Mouse (Mus musculus) forebrain, embryonic 13.5 days (tissue): ENCODE measurements around the gene Spp2. TPM values are rescaled to one million over a fixed set of nuclear protein-coding genes. Genes with fewer than 3 reads are reported as not detected.

ENCODE experiments used
- ATAC-seq: fragments of 200-750 bp; cut with Nextera tagmentation; 2 replicates; pipeline ENCODE4 v1.8.0; 2017
- H3K27ac ChIP-seq: fragments of 300-500 bp; sonication (generic); 2 replicates; pipeline ENCODE4 v1.5.1; 2015; ENCODE audit warnings: inconsistent platforms, mild to moderate bottlenecking, moderate library complexity
- H3K27me3 ChIP-seq: fragments of 300-500 bp; sonication (generic); 2 replicates; pipeline ENCODE4 v1.6.1; 2015; ENCODE audit warnings: mild to moderate bottlenecking, inconsistent platforms
- H3K36me3 ChIP-seq: fragments of 300-500 bp; sonication (generic); 2 replicates; pipeline ENCODE4 v1.6.1; 2015; ENCODE audit warnings: mild to moderate bottlenecking, inconsistent platforms; ENCODE audit not compliant: poor library complexity, severe bottlenecking
- H3K4me1 ChIP-seq: fragments of 300-500 bp; sonication (generic); 2 replicates; pipeline ENCODE4 v1.6.1; 2015; ENCODE audit warnings: inconsistent platforms
- H3K4me2 ChIP-seq: fragments of 300-500 bp; sonication (generic); 2 replicates; pipeline ENCODE4 v1.6.1; 2015; ENCODE audit warnings: inconsistent platforms, mild to moderate bottlenecking, moderate library complexity
- H3K4me3 ChIP-seq: fragments of 300-500 bp; sonication (generic); 2 replicates; pipeline ENCODE4 v1.5.1; 2015; ENCODE audit warnings: mild to moderate bottlenecking, inconsistent platforms
- H3K9ac ChIP-seq: fragments of 300-500 bp; sonication (generic); 2 replicates; pipeline ENCODE4 v1.6.1; 2015; ENCODE audit warnings: mild to moderate bottlenecking, inconsistent platforms
- H3K9me3 ChIP-seq: fragments of 300-500 bp; sonication (generic); replicated peaks from 2 replicates; pipeline ENCODE4 v1.6.1; 2016; ENCODE audit warnings: inconsistent platforms
- WGBS: fragments of 180-500 bp; shearing (Covaris S2); methylation state at CpG from one replicate; pipeline ENCODE4 v1.1.7; 2015; 5-methylcytosine and 5-hydroxymethylcytosine counted together
- polyA plus RNA-seq: library from polyadenylated mRNA; unstranded; fragments of >200 nt; fragmentation: Nextera tagmentation; extraction: Ambion mirVana; gene quantifications from 2 replicates; pipeline ENCODE4 v1.2.1, GENCODE M21; 2015

Gene Spp2
- polyA plus RNA-seq, result 0.47 TPM in 1 of 2 replicates, not detected in the other

DNA sequence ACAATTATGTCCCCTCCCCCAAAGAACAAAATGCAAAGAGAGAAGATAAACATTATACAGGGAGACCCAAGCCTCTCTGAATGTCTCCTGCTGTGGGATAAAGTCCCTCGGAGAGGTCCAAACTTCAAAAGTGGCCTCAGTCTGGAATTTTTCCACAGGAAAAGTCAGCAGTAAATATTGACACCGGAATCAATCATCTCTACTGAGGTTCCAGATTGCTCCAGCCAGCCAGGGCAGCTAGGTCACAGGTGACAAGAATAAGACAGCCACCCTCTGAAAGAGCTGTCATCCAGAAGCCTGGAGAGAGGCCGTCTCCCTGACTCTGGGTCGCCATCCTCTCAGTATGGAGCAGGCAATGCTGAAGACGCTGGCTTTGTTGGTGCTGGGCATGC, at the start of gene Spp2:
TSS of gene Spp2 (plus strand) at position 155 of the 392 bp plus-strand sequence.
- WGBS, result 79% methylated on average over 5 of the region's 5 CpGs
- ATAC-seq, result no peak
- H3K27ac ChIP-seq, result no peak within 1 kb of the TSS; the same call in 1 of the 2 replicates
- no peaks in the 10 kb centered on the region for H3K4me1 ChIP-seq
- H3K36me3 ChIP-seq, result no peaks in the 10 kb centered on the region
- no peak within 1 kb of the TSS for H3K9ac ChIP-seq
- no peak within 1 kb of the TSS for H3K4me3 ChIP-seq
- H3K4me2 ChIP-seq, result no peak within 1 kb of the TSS
- no peaks in the 10 kb centered on the region for H3K9me3 ChIP-seq
- H3K27me3 ChIP-seq, result no peaks in the 10 kb centered on the region

DNA sequence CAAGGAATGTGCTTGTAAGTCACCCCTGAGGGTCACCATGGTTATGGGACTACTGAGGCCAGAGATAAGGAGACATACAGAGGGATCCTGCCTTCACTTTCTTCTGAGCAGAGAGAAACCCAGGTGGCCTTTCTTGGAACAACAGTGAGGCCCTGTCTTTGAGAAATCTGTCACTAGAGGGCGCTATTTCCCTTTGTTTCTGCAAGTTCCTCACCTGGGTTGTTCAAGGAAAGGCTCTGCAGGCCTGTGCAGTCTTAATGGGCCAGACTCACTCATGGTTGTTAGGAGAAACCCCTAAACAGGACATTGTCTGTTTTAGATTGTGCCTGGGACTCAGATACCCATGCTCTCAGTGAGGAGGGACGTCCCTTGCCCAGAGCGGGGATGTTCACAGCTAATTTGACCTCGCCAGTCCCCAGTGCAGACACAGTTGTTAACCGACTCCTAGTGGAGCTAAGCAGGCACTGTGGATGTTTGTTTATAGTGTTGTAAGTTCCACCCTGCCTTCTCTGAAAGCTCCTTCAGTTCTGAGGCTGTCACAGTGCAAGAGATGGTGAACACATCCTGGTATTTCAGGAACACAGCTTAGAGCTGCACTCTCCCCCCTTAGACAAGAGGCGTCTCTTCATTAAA, 49.2 kb upstream of the Spp2 start:
- H3K27ac ChIP-seq, result no peak overlapping the region
- peak; percentile 84 for ATAC-seq

DNA sequence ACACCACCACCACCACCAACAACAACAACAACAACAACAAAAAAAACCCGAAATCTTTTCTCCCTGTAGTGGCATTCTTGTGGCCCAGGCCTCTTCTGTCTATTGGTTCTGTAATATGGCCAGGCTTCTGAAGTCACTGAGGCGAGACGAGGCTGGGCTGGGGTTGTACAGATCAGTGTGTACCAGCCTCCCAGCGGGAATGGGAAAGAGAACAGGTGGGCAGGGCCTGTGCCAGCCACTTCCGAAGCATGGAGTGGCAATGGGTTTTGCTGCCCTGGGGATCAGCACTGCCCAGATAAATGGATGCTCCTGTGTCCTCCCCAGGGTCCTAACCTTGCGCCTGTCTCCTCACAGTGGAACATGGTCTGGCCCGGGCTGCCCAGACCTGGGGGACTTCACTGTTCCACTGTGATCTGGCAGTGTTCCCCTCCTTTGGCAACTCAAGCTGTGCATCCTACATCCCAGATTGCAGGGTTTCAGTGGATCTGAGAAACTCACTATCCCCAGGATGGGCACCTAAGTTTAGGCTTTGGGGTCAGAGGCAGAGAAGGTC, 48.6 kb upstream of the Spp2 start:
- H3K4me2 ChIP-seq, result no peak overlapping the region
- H3K4me1 ChIP-seq, result no peaks in the 10 kb centered on the region
- no peaks in the 10 kb centered on the region for H3K9me3 ChIP-seq
- WGBS, result 75% methylated on average over 7 of the region's 7 CpGs
- no peak overlapping the region for H3K9ac ChIP-seq
- ATAC-seq, result no peak
- no peaks in the 10 kb centered on the region for H3K36me3 ChIP-seq
- no peaks in the 10 kb centered on the region for H3K27me3 ChIP-seq
- H3K27ac ChIP-seq, result no peak overlapping the region
- H3K4me3 ChIP-seq, result no peak overlapping the region

More for the DNA sequence above, 49.2 kb upstream of the Spp2 start:
- Histone ChIP-seq H3K4me2 (no peak overlapping the region), H3K9me3 (no peaks in the 10 kb centered on the region), H3K4me3 (no peak overlapping the region), H3K4me1 (0 out of 2 replicates have a peak, but pooled peaks cover 5% of the 10 kb centered on the region), H3K36me3 (no peaks in the 10 kb centered on the region), H3K27me3 (no peaks in the 10 kb centered on the region), H3K9ac (no peak overlapping the region)
- 61% methylated on average over 6 of the region's 6 CpGs for WGBS

DNA sequence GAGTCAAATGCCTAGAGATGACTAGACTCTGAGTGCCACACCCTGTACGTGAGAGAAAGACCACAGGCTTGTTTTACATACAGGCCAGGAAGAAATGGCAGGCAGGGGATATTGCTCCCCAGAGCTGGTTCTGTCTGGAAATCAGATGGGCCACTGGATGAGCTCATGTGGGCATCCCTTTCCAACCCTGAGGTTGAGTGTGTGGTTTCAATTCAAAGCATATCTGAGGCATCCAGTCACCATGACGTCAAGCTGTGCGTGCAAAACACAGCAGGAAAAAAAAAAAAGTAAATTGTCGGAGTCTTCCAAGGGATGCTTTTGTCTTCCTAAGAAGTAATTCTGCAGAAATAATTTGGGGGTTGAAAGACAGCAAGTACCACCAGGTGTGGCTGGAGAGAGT, 45.7 kb upstream of the Spp2 start:
- H3K36me3 ChIP-seq, result no peaks in the 10 kb centered on the region
- H3K4me2 ChIP-seq, result no peak overlapping the region
- no peak overlapping the region for H3K9ac ChIP-seq
- no peak for ATAC-seq
- H3K9me3 ChIP-seq, result no peaks in the 10 kb centered on the region
- no peak overlapping the region for H3K4me3 ChIP-seq
- H3K4me1 ChIP-seq, result no peaks in the 10 kb centered on the region
- 45% methylated on average over 4 of the region's 4 CpGs for WGBS
- H3K27ac ChIP-seq, result no peak overlapping the region
- H3K27me3 ChIP-seq, result no peaks in the 10 kb centered on the region

DNA sequence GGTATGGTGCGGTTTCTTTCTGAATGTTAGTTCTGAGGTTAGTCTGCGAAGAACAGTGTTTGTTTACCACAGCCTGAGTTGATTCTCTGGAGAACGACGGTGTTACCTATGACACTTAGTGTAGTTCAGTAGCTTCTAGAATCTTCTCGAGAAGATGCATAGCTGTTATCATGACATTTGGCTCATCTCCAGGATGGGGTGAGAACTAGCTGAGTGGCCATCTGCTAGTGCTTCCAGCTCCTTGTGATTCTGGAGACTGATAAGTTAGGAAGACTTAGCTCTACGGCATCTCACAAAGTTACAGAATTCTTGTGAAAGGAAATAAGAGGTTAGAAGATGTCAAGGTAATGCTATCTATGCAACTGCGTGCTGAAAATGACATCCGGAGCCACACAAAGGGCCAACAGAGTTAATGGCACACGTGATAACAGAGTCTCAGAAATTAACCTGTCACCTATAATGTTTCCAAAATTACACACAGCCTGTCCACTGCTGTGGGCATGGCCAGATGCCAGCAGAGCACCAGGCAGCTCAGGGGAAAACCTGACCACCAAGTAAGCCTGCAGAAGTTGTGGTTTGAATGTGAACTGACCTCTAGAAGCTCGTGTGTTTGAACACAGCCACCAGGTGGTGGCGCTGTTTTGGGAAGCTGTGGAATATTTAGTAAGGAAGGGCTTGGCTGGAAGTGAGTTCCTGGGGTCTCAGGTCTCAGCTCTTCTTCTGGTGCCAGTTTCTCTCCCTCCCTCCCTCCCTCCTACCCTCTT, 39.7 kb upstream of the Spp2 start:
- no peak overlapping the region for H3K9ac ChIP-seq
- 83% methylated on average over 11 of the region's 11 CpGs for WGBS
- no peak overlapping the region for H3K4me3 ChIP-seq
- H3K9me3 ChIP-seq, result no peaks in the 10 kb centered on the region
- H3K27ac ChIP-seq, result no peak overlapping the region
- H3K4me1 ChIP-seq, result peaks cover 7% of the 10 kb centered on the region
- no peaks in the 10 kb centered on the region for H3K36me3 ChIP-seq
- no peak overlapping the region for H3K4me2 ChIP-seq
- ATAC-seq, result no peak
- no peaks in the 10 kb centered on the region for H3K27me3 ChIP-seq

DNA sequence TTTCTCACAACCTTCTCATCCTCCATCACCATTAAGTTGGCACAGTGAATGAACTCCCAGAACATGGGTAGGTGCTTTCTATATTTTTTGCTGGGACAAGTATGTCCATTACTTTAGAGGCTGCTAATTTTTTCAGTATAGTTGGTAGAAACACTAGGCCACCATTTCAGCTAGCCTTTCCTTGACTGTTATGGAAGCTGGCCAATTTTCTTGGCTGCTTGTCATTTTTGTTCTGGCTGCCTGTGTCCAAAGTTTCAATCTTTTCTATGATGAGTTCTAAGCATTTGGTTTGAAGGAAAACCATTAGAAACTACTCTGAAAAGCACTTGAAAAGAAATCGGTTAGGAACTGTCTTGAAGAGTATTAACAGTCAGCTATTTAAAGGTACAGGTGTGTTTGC, 28.3 kb upstream of the Spp2 start:
- Histone ChIP-seq H3K9me3 (no peaks in the 10 kb centered on the region), H3K27me3 (no peaks in the 10 kb centered on the region), H3K4me2 (no peak overlapping the region), H3K9ac (no peak overlapping the region), H3K36me3 (no peaks in the 10 kb centered on the region), H3K4me3 (no peak overlapping the region), H3K4me1 (no peaks in the 10 kb centered on the region), H3K27ac (no peak overlapping the region)
- ATAC-seq, result no peak
- 94% methylated on average over 1 of the region's 1 CpGs for WGBS

DNA sequence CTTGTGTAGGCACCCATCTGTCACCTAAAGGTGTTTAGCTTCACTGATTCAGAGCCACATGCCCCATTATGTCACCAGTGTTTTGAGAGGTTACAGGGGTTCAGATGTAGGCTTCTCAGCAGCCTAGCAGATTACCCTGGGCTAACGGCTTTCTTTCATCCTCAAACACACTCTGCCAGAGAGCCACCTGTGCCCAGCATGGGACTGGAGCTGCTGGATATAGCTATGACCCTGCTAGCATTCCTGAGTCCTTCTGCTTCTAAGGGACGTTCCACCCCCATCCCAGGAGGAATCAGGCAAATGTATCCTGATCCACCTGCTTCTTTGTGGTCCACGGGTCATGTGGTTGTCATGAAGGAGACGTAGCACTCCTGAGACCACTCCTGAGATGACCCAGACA, 15.1 kb upstream of the Spp2 start:
- H3K4me3 ChIP-seq, result no peak overlapping the region
- H3K9ac ChIP-seq, result no peak overlapping the region
- WGBS, result 81% methylated on average over 4 of the region's 4 CpGs
- ATAC-seq, result no peak
- H3K36me3 ChIP-seq, result no peaks in the 10 kb centered on the region
- no peaks in the 10 kb centered on the region for H3K9me3 ChIP-seq
- no peaks in the 10 kb centered on the region for H3K4me1 ChIP-seq
- no peak overlapping the region for H3K27ac ChIP-seq
- H3K27me3 ChIP-seq, result no peaks in the 10 kb centered on the region
- no peak overlapping the region for H3K4me2 ChIP-seq

DNA sequence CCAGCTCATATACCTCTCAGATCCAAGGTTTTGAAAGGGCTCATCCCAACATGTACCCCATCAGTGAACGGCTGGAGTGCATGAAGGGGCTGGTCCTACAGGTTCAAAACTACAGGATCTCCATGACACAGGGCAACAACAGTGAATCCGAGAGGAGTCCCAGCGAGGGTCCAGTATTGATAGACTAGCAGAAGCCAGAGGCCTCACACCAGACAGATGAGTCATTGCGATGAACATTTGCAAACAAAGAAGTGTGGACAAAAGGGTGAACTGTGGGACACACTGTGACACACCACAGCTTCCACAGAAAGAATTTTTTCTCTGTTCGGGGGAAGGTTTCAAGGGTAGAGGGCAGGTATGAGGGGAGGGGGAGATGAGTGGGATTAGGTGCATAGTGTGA, 13.4 kb upstream of the Spp2 start:
- WGBS, result 87% methylated on average over 5 of the region's 5 CpGs
- ATAC-seq, result no peak
- no peaks in the 10 kb centered on the region for H3K27me3 ChIP-seq

DNA sequence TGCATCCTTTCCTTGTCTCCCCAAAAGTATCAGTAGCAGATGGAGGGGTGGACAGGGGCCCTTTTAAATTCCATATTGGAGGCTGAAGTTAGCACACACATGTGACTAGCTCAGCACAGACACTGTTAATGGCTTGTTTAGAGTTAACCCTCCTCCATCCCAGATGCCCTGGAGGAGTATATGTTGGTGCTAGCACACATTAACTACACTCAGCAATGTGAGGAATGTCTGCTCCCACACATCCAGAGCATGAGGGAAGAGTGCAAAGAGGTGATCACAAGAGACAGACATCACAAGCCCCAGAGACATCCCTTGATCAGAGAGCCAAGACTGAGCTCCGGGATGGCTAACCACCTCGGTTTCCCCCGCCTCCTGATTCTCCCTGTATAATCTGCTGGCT, 3.4 kb upstream of the Spp2 start:
- Histone ChIP-seq H3K27me3 (no peaks in the 10 kb centered on the region), H3K4me3 (no peak overlapping the region), H3K9ac (no peak overlapping the region), H3K9me3 (no peaks in the 10 kb centered on the region), H3K4me2 (no peak overlapping the region), H3K4me1 (no peaks in the 10 kb centered on the region), H3K27ac (no peak overlapping the region), H3K36me3 (no peaks in the 10 kb centered on the region)
- 85% methylated on average over 3 of the region's 3 CpGs for WGBS
- ATAC-seq, result no peak

More for the DNA sequence above, 13.4 kb upstream of the Spp2 start:
- Histone ChIP-seq H3K9me3 (no peaks in the 10 kb centered on the region), H3K9ac (no peak overlapping the region), H3K36me3 (no peaks in the 10 kb centered on the region), H3K4me1 (no peaks in the 10 kb centered on the region), H3K27ac (no peak overlapping the region), H3K4me3 (no peak overlapping the region), H3K4me2 (no peak overlapping the region)

DNA sequence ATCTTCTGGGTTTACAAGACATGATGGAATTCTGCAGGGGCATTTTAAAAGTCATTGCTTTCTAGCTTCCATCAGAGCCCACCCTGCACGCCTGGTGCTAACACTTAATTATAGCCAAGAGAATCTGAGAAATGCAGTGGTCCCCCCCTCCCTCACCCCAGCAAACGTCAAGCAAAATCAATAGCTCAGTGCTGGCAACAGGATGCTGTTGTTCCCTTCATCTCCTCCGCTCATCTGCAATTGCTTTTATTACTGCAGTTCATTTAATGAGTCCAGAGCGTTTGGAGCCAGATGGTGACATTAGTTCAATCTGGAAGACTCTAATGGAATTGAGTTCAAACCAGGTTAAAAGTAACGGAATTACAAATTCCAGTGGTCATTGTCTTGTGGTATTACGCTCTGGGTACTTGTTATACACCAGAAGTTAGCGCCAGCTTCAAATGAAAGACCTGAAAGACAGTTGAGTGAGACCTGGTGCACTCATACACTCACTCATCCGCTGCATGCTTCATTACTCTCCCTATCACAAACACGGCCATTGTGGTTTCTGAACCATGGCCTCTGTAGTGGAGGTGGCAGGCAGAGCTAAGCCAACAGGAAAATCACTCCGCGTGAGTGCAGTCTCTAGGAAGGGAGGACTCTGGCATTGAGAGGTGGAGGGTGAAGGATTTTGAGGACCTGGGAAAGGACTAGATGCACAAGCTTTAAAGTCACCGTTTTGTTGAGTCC, 519 bp upstream of the Spp2 start:
- Histone ChIP-seq H3K9ac (no peak overlapping the region), H3K4me3 (no peak overlapping the region), H3K4me1 (no peaks in the 10 kb centered on the region), H3K27me3 (no peaks in the 10 kb centered on the region), H3K9me3 (no peaks in the 10 kb centered on the region), H3K27ac (no peak overlapping the region), H3K36me3 (no peaks in the 10 kb centered on the region), H3K4me2 (no peak overlapping the region)
- WGBS, result 47% methylated on average over 12 of the region's 12 CpGs
- ATAC-seq, result no peak

DNA sequence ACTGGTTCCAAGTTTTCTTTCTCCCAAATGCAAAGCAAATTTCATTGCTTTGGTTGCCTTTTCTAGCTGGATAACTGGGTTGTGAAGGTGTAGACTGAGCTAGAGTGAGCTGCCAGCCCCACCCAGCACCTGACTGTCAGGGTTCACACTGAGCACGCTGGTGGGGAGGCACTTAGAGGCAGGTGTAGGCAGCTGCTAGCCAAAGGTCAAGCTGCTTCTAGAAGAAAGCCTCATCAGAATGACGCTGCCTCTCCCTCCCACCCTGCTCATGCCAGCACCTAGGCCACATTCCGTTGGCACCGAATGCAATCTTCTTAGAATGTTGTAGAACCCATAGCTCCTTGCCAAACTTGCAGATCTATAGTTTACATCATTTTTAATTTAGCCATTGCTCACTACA, 1.6 kb downstream of the Spp2 start:
- Histone ChIP-seq H3K4me3 (no peak overlapping the region), H3K4me2 (no peak overlapping the region), H3K9ac (no peak overlapping the region), H3K4me1 (peaks cover 4% of the 10 kb centered on the region), H3K9me3 (no peaks in the 10 kb centered on the region), H3K27me3 (no peaks in the 10 kb centered on the region), H3K36me3 (no peaks in the 10 kb centered on the region), H3K27ac (no peak overlapping the region)
- 90% methylated on average over 4 of the region's 4 CpGs for WGBS
- no peak for ATAC-seq

DNA sequence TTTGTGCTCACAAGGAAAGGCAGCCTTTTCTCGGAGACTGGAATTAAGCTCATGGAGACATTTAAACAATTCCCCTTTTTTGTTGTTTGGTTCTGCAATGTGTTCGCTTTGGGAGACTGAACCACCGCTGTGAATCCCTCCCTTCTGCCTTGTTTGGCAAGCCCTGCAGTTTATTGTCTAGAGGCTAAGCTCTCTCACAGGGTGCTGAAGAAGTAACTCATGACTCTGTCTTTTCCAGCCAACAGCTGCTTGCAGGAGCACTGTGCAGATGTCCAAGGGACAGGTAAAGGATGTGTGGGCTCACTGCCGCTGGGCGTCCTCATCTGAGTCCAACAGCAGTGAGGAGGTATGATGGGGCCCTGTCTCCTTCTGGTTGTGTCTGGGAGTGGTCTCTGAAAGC, 5.3 kb downstream of the Spp2 start:
- Histone ChIP-seq H3K4me2 (no peak overlapping the region), H3K9ac (no peak overlapping the region), H3K27ac (no peak overlapping the region), H3K9me3 (no peaks in the 10 kb centered on the region), H3K4me1 (peaks cover 4% of the 10 kb centered on the region), H3K36me3 (no peaks in the 10 kb centered on the region), H3K27me3 (no peaks in the 10 kb centered on the region), H3K4me3 (no peak overlapping the region)
- WGBS, result 37% methylated on average over 5 of the region's 5 CpGs
- no peak for ATAC-seq
